Mouse (Mus musculus) common myeloid progenitor, adult 5-6 weeks (primary cell): ENCODE measurements around the gene Mcm6. TPM values are rescaled to one million over a fixed set of nuclear protein-coding genes. Genes with fewer than 3 reads are reported as not detected.
A peak's percentile ranks its signal among the peaks of the same experiment; 100 is the strongest.
"Not testable (repeated sequence)": the region's sequence is repeated elsewhere in the genome, so short reads cannot be mapped to it uniquely, and the experiment has no call there.

Source experiments
- ATAC-seq: replicated peaks from 2 replicates; pipeline ENCODE4 v1.8.0; 2016; ENCODE audit warnings: low read depth, mild to moderate bottlenecking, moderate TSS enrichment, inconsistent platforms; ENCODE audit not compliant: poor library complexity, severe bottlenecking
- total RNA-seq: library from RNA; stranded (forward); fragments of 200-1000, 187-1606 nt; gene quantifications from 2 replicates; pipeline ENCODE4 v1.2.3, GENCODE M21; 2017

The Mcm6 gene
- total RNA-seq, 1 experiment from 2014 or later, result 502 TPM

GRCm38 (mm10) chr1:128337708-128338320 is 21.6 kb downstream of the Mcm6 start:
- no peak for ATAC-seq

- ATAC-seq, result peak; percentile 10; the same call in 1 of the 2 replicates
Observed at GRCm38 (mm10) chr1:128330313-128330712, 29.2 kb downstream of the Mcm6 start.

- no peak for ATAC-seq
Observed at GRCm38 (mm10) chr1:128328218-128328617, 31.2 kb downstream of the Mcm6 start, which contains the start of gene Lct. Lct (minus strand) TSS chr1:128328318.

GRCm38 (mm10) chr1:128327165-128327564 is 32.3 kb downstream of the Mcm6 start:
- ATAC-seq, result no peak; the same call in 1 of the 2 replicates

- no peak for ATAC-seq
Observed at GRCm38 (mm10) chr1:128324776-128325175, 34.7 kb downstream of the Mcm6 start.

GRCm38 (mm10) chr1:128323026-128323643 is 36.3 kb downstream of the Mcm6 start:
- ATAC-seq, result peak; percentile 85

GRCm38 (mm10) chr1:128319266-128319665 is 40.2 kb downstream of the Mcm6 start:
- not testable (repeated sequence) for ATAC-seq

GRCm38 (mm10) chr1:128314665-128315064 is 44.8 kb downstream of the Mcm6 start:
- peak; percentile 96 for ATAC-seq

GRCm38 (mm10) chr1:128309043-128309442 is 50.4 kb downstream of the Mcm6 start:
- no peak for ATAC-seq

- no peak for ATAC-seq
Observed at GRCm38 (mm10) chr1:128303900-128304299, 55.6 kb downstream of the Mcm6 start.

- ATAC-seq, result no peak
Observed at GRCm38 (mm10) chr1:128295717-128296528, 63.5 kb downstream of the Mcm6 start.

- ATAC-seq, result no peak
Observed at GRCm38 (mm10) chr1:128295296-128295695, 64.2 kb downstream of the Mcm6 start.

- ATAC-seq, result no peak
Observed at GRCm38 (mm10) chr1:128293524-128293923, 65.9 kb downstream of the Mcm6 start.

- no peak for ATAC-seq
Observed at GRCm38 (mm10) chr1:128290295-128290694, 69.2 kb downstream of the Mcm6 start.

- no peak for ATAC-seq
Observed at GRCm38 (mm10) chr1:128285136-128285535, 74.3 kb downstream of the Mcm6 start.

GRCm38 (mm10) chr1:128284157-128284690 is 75.2 kb downstream of the Mcm6 start:
- ATAC-seq, result 0 out of 2 replicates have a peak, but pooled peaks have one; percentile 25

GRCm38 (mm10) chr1:128282924-128283323 is 76.5 kb downstream of the Mcm6 start:
- no peak for ATAC-seq

GRCm38 (mm10) chr1:128281753-128282152 is 77.7 kb downstream of the Mcm6 start:
- ATAC-seq, result no peak
